Mouse (Mus musculus): ENCODE data around the gene Gm10944. TPM values are rescaled to one million over a fixed set of nuclear protein-coding genes. Genes with fewer than 3 reads are reported as not detected.

Gene Gm10944
- polyA plus RNA-seq, 1 experiment from 2014 or later: not detected

- Histone ChIP-seq H3K27me3 (ENCODE audit: control insufficient read depth, insufficient read depth, low read length) (no peaks in the 10 kb centered on the region), H3K9me3 (ENCODE audit: control insufficient read depth, low read length) (no peaks in the 10 kb centered on the region), H3K4me1 (replicated peaks; ENCODE audit: control insufficient read depth, insufficient read depth, low read length) (no peaks in the 10 kb centered on the region), H3K9ac (no peak overlapping the region), H3K4me2 (replicated peaks) (no peak overlapping the region), H3K27ac (no peak overlapping the region), H3K4me3 (replicated peaks; ENCODE audit: low read length) (no peak overlapping the region), H3K36me3 (replicated peaks; ENCODE audit: control insufficient read depth, insufficient read depth) (no peaks in the 10 kb centered on the region)
- ATAC-seq (ENCODE audit: low FRiP score) (no peak), DNase-seq (ENCODE audit: low spot score) (no peak)
- WGBS: 95% methylated on average over 1 of the region's 1 CpGs
Measured at GRCm38 (mm10) chr10:10701326-10701725, 20.2 kb downstream of the Gm10944 start.

DNA sequence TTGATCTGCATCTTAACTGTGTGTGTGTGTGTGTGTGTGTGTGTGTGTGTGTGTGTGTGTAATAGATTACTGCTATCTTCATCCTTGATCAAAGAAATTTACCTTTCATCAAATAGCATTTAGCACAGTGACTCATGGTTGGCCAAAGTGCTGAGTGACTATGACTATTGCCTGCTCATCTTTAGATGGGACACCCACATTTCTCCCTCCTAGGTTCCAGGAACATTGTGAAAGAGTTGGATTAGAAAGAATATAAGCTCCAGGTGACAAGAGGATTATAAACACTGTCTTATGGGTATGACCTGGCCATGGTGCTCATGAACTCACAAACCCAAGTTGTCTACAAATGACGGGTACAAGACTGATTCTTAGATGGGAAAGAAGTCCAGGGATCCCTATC is 26.9 kb downstream of the Gm10944 start:
- Histone ChIP-seq H3K27me3 (ENCODE audit: control insufficient read depth, insufficient read depth, low read length) (no peaks in the 10 kb centered on the region), H3K36me3 (replicated peaks; ENCODE audit: control insufficient read depth, insufficient read depth) (no peaks in the 10 kb centered on the region), H3K9ac (no peak overlapping the region), H3K9me3 (ENCODE audit: control insufficient read depth, low read length) (no peaks in the 10 kb centered on the region), H3K4me2 (replicated peaks) (no peak overlapping the region), H3K4me3 (replicated peaks; ENCODE audit: low read length) (no peak overlapping the region), H3K27ac (no peak overlapping the region), H3K4me1 (replicated peaks; ENCODE audit: control insufficient read depth, insufficient read depth, low read length) (no peaks in the 10 kb centered on the region)
- DNase-seq (ENCODE audit: low spot score) (no peak), ATAC-seq (ENCODE audit: low FRiP score) (no peak)
- 89% methylated on average over 1 of the region's 1 CpGs for WGBS

DNA sequence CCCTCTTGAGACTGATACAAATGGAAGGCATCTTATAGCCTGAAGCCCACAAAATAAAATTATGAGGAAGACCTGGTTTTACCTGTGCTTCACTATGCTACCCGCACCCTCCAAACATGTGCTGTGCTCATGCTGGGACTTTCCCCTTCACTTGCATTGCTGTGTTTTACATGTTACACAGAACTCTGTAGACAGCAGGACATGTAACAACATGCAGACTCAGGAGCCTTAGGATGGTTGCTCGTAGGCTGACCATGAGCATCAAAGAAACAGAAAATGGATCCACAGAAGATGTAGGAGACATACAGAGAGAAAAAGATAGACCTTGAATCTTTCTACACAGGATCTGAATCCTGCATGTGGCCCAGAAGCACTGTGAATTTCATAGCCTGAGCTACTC is 29.2 kb downstream of the Gm10944 start:
- no peaks in the 10 kb centered on the region for H3K9me3 ChIP-seq (ENCODE audit: control insufficient read depth, low read length)
- no peak overlapping the region for H3K27ac ChIP-seq
- WGBS: 95% methylated on average over 2 of the region's 2 CpGs
- no peak overlapping the region for H3K4me3 ChIP-seq (replicated peaks; ENCODE audit: low read length)
- DNase-seq (ENCODE audit: low spot score): no peak
- H3K4me1 ChIP-seq (replicated peaks; ENCODE audit: control insufficient read depth, insufficient read depth, low read length): no peaks in the 10 kb centered on the region
- H3K4me2 ChIP-seq (replicated peaks): no peak overlapping the region
- no peaks in the 10 kb centered on the region for H3K36me3 ChIP-seq (replicated peaks; ENCODE audit: control insufficient read depth, insufficient read depth)
- H3K9ac ChIP-seq: no peak overlapping the region
- H3K27me3 ChIP-seq (ENCODE audit: control insufficient read depth, insufficient read depth, low read length): no peaks in the 10 kb centered on the region
- ATAC-seq (ENCODE audit: low FRiP score): no peak

DNA sequence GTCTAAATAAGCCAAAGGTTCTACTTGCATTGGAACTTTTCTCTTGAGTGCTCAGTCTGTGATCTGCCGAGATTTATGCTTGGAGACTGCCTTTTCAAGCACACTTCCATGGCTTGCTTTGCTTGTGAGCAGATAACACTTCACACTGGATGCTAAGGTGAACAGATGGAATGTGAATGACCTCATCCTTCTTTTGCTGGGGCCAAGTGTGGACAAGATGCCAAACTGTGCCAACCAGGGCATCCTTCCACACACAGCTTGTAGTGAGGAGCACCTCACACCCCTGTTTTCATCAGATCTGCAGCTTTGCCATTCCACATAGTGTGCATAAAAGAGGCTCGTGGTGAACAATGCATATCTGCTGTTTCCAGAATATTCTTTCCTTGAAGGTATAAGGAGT is 29.7 kb downstream of the Gm10944 start:
- H3K9me3 ChIP-seq (ENCODE audit: control insufficient read depth, low read length): no peaks in the 10 kb centered on the region
- DNase-seq (ENCODE audit: low spot score) (no peak), ATAC-seq (ENCODE audit: low FRiP score) (0 out of 2 replicates have a peak, but pooled peaks have one; percentile 24)
- H3K4me1 ChIP-seq (replicated peaks; ENCODE audit: control insufficient read depth, insufficient read depth, low read length): no peaks in the 10 kb centered on the region
- no peak overlapping the region for H3K4me2 ChIP-seq (replicated peaks)
- WGBS: 86% methylated on average over 2 of the region's 2 CpGs
- no peaks in the 10 kb centered on the region for H3K36me3 ChIP-seq (replicated peaks; ENCODE audit: control insufficient read depth, insufficient read depth)
- H3K27me3 ChIP-seq (ENCODE audit: control insufficient read depth, insufficient read depth, low read length): no peaks in the 10 kb centered on the region
- H3K9ac ChIP-seq: no peak overlapping the region
- H3K27ac ChIP-seq: no peak overlapping the region
- no peak overlapping the region for H3K4me3 ChIP-seq (replicated peaks; ENCODE audit: low read length)

DNA sequence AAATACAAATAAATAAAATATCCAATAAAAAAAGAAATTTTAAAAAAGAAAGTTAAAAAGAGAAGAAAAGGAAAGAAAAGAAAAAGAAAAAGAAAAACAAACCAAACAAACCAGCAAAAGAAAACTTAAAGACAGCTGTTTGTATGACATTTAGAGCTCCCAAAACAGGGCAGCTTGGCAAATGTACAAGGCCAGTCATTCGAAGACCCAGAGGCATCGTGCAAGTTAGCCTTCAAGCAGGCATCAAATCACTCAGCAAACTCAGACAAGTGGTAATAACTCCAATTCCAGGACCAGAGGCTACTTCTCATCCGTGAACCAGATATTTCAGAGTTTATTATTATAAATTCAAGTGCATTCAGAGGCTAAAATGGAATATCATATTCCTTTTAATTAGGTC is 45.4 kb downstream of the Gm10944 start:
- Histone ChIP-seq H3K27ac (no peak overlapping the region), H3K4me3 (replicated peaks; ENCODE audit: low read length) (no peak overlapping the region), H3K9me3 (ENCODE audit: control insufficient read depth, low read length) (no peaks in the 10 kb centered on the region), H3K36me3 (replicated peaks; ENCODE audit: control insufficient read depth, insufficient read depth) (no peaks in the 10 kb centered on the region), H3K9ac (no peak overlapping the region), H3K4me1 (replicated peaks; ENCODE audit: control insufficient read depth, insufficient read depth, low read length) (no peaks in the 10 kb centered on the region), H3K4me2 (replicated peaks) (no peak overlapping the region), H3K27me3 (ENCODE audit: control insufficient read depth, insufficient read depth, low read length) (no peaks in the 10 kb centered on the region)
- DNase-seq (ENCODE audit: low spot score) (no peak), ATAC-seq (ENCODE audit: low FRiP score) (no peak)
- 89% methylated on average over 3 of the region's 3 CpGs for WGBS

Other genes with a start within 250 kb of the Gm10944 start
- 0.34 and 0.46 TPM in 2 replicates for gene Adgb, start 209.0 kb upstream of the Gm10944 start, polyA plus RNA-seq (2014; fragmentation: Nextera tagmentation; extraction: Ambion mirVana)
- 4.6 and 6.2 TPM in 2 replicates for gene Rab32, start 123.1 kb upstream of the Gm10944 start, polyA plus RNA-seq (2014; fragmentation: Nextera tagmentation; extraction: Ambion mirVana)

All from hindbrain, embryonic 14.5 days (tissue).